In the genomic region with DNA sequence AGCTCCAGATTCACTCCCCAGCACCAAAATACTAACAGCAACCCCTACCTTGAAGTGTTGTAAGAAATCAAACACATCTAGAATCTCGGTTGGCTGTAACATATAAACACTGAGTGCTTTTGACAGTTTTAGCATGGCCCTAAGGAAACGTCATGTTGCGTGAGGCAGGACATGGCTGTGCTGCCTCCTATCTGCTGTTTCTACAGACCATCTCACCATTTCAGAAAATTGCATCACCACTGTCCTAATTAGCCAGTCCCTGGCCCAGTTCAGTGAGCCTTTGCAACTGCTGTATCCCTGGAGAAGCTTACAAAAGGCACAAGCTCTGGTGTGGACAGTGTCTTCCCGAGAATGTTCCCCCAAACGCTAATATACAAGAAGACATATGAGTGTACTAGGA, we compare ENCODE assay signal across 21 mouse cellular contexts. TPM values are rescaled to one million over a fixed set of nuclear protein-coding genes. Genes with fewer than 3 reads are reported as not detected.
A peak's percentile ranks its signal among the peaks of the same experiment; 100 is the strongest.
DNase-seq lines count a peak whose midpoint lies in the region; ATAC-seq and TF ChIP-seq lines count a peak whose summit lies in the region.
"Had no signal": no experiment of that assay in that cellular context is flagged by ENCODE, and none has a peak within 500 bp of the region (broad histone marks: within the 10 kb centered on the region; RNA-seq: fewer than 3 reads in every experiment).

No protein-coding gene starts in this region.

- WGBS in heart, embryonic 10.5 days, result 76% methylated on average over 5 of the region's 5 CpGs
- 84% methylated on average over 5 of the region's 5 CpGs for WGBS in midbrain, embryonic 11.5 days
- 82% methylated on average over 5 of the region's 5 CpGs for WGBS in midbrain, embryonic 13.5 days
- 51% methylated on average over 5 of the region's 5 CpGs for WGBS in stomach, postnatal 0 days

- no peak overlapping the region for H3K27ac ChIP-seq in heart, embryonic 10.5 days
- no peak overlapping the region for H3K27ac ChIP-seq in midbrain, embryonic 11.5 days (ENCODE audit: low read depth, low read length)
- H3K27ac ChIP-seq in midbrain, embryonic 13.5 days, result no peak overlapping the region
- no peak overlapping the region for H3K27ac ChIP-seq in embryonic fibroblast, embryonic 13.5 days (ENCODE audit: insufficient read depth, low read length)
- H3K27ac ChIP-seq in stomach, postnatal 0 days (replicated peaks), result no peak overlapping the region
- H3K27ac ChIP-seq: embryonic facial prominence, embryonic 12.5 days; hindbrain, embryonic 14.5 days; intestine, embryonic 15.5 days; limb, embryonic 13.5 days; liver, embryonic 15.5 days; neural tube, embryonic 13.5 days had no signal

- no peak for TF ChIP-seq EP300 in stomach, postnatal 0 days (optimal IDR thresholded peaks at IDR 0.05)

- peak; percentile 15; the same call in 1 of the 2 replicates for TF ChIP-seq CTCF in embryonic fibroblast, embryonic 13.5 days (IDR thresholded peaks at IDR 0.05; ENCODE audit: borderline replicate concordance, insufficient read depth, low read length)
- TF ChIP-seq CTCF in stomach, postnatal 0 days (IDR thresholded peaks at IDR 0.05; ENCODE audit: low read depth), result peak; percentile 45

- no peak for TF ChIP-seq POLR2A in embryonic fibroblast, embryonic 13.5 days (IDR thresholded peaks at IDR 0.05; ENCODE audit: low read depth, low read length)

- no peaks in the 10 kb centered on the region for H3K9me3 ChIP-seq in heart, embryonic 10.5 days
- H3K9me3 ChIP-seq in midbrain, embryonic 11.5 days (ENCODE audit: control insufficient read depth, low read length), result peaks cover 3% of the 10 kb centered on the region
- H3K9me3 ChIP-seq in midbrain, embryonic 13.5 days, result no peaks in the 10 kb centered on the region
- no peaks in the 10 kb centered on the region; the same call in 1 of the 2 replicates for H3K9me3 ChIP-seq in stomach, postnatal 0 days (ENCODE audit: control insufficient read depth, low read length)
- H3K9me3 ChIP-seq: liver, embryonic 15.5 days had no signal

- no peak overlapping the region for H3K4me2 ChIP-seq in midbrain, embryonic 11.5 days
- no peak overlapping the region for H3K4me2 ChIP-seq in midbrain, embryonic 13.5 days (replicated peaks)
- H3K4me2 ChIP-seq in stomach, postnatal 0 days (replicated peaks; ENCODE audit: low read depth), result no peak overlapping the region
- H3K4me2 ChIP-seq: embryonic facial prominence, embryonic 12.5 days; hindbrain, embryonic 14.5 days; intestine, embryonic 15.5 days; limb, embryonic 13.5 days; liver, embryonic 15.5 days; neural tube, embryonic 13.5 days had no signal

- no peak overlapping the region for H3K9ac ChIP-seq in midbrain, embryonic 11.5 days (ENCODE audit: low read length)
- H3K9ac ChIP-seq in midbrain, embryonic 13.5 days (replicated peaks), result no peak overlapping the region
- no peak overlapping the region for H3K9ac ChIP-seq in stomach, postnatal 0 days (ENCODE audit: low read length)
- H3K9ac ChIP-seq: embryonic facial prominence, embryonic 12.5 days; hindbrain, embryonic 14.5 days; intestine, embryonic 15.5 days; limb, embryonic 13.5 days; liver, embryonic 15.5 days; neural tube, embryonic 13.5 days had no signal

- no peaks in the 10 kb centered on the region for H3K4me1 ChIP-seq in heart, embryonic 10.5 days
- H3K4me1 ChIP-seq in midbrain, embryonic 11.5 days (ENCODE audit: control insufficient read depth, insufficient read depth, low read length), result no peaks in the 10 kb centered on the region
- H3K4me1 ChIP-seq in midbrain, embryonic 13.5 days (replicated peaks), result no peaks in the 10 kb centered on the region
- no peaks in the 10 kb centered on the region for H3K4me1 ChIP-seq in embryonic fibroblast, embryonic 13.5 days (ENCODE audit: control insufficient read depth, insufficient read depth, low read length)
- H3K4me1 ChIP-seq in stomach, postnatal 0 days (replicated peaks; ENCODE audit: control insufficient read depth, insufficient read depth), result no peaks in the 10 kb centered on the region
- H3K4me1 ChIP-seq: embryonic facial prominence, embryonic 12.5 days; liver, embryonic 15.5 days; megakaryocyte, embryonic 14.5 days; neural tube, embryonic 13.5 days had no signal

- H3K27me3 ChIP-seq in heart, embryonic 10.5 days (ENCODE audit: insufficient read depth, poor library complexity, severe bottlenecking), result no peaks in the 10 kb centered on the region
- no peaks in the 10 kb centered on the region for H3K27me3 ChIP-seq in midbrain, embryonic 11.5 days (ENCODE audit: control insufficient read depth, insufficient read depth, low read length)
- no peaks in the 10 kb centered on the region for H3K27me3 ChIP-seq in midbrain, embryonic 13.5 days
- H3K27me3 ChIP-seq in stomach, postnatal 0 days (ENCODE audit: control insufficient read depth, insufficient read depth, low read length), result no peaks in the 10 kb centered on the region
- H3K27me3 ChIP-seq: embryonic facial prominence, embryonic 12.5 days; intestine, embryonic 15.5 days; limb, embryonic 13.5 days; liver, embryonic 15.5 days; neural tube, embryonic 13.5 days had no signal

- no peak overlapping the region for H3K4me3 ChIP-seq in heart, embryonic 10.5 days
- H3K4me3 ChIP-seq in midbrain, embryonic 11.5 days (ENCODE audit: low read depth, low read length), result no peak overlapping the region
- H3K4me3 ChIP-seq in midbrain, embryonic 13.5 days (replicated peaks), result no peak overlapping the region
- no peak overlapping the region for H3K4me3 ChIP-seq in embryonic fibroblast, embryonic 13.5 days (ENCODE audit: insufficient read depth, low read length)
- no peak overlapping the region for H3K4me3 ChIP-seq in stomach, postnatal 0 days (ENCODE audit: low read depth, low read length)
- H3K4me3 ChIP-seq: embryonic facial prominence, embryonic 12.5 days; intestine, embryonic 15.5 days; limb, embryonic 13.5 days; liver, embryonic 15.5 days; megakaryocyte, embryonic 14.5 days; neural tube, embryonic 13.5 days had no signal

- DNase-seq in heart, embryonic 10.5 days (ENCODE audit: low spot score), result peak; percentile 17
- DNase-seq in heart, adult 18-20 months, result no peak
- peak; percentile 78 for DNase-seq in midbrain, embryonic 11.5 days (ENCODE audit: low spot score, missing footprints)
- peak; percentile 7 for DNase-seq in stomach, postnatal 0 days (ENCODE audit: low spot score)
- no peak for DNase-seq in cerebellum, adult 9-11 months
- DNase-seq in right cerebral cortex, adult 2 months (ENCODE audit: low spot score in 2 of 2), result no peak
- DNase-seq: B cell, adult 2 months; cerebellum, adult 18-20 months; heart, postnatal 10 days; kidney, postnatal 10 days; layer of hippocampus, adult 9-11 months; thymus, postnatal 4 days had no signal

- ATAC-seq in midbrain, embryonic 11.5 days (ENCODE audit: low FRiP score), result no peak
- ATAC-seq in midbrain, embryonic 13.5 days, result no peak
- ATAC-seq in stomach, postnatal 0 days (ENCODE audit: low FRiP score, low TSS enrichment), result no peak
- ATAC-seq: intestine, embryonic 15.5 days had no signal

- H3K36me3 ChIP-seq in heart, embryonic 10.5 days, result no peaks in the 10 kb centered on the region
- H3K36me3 ChIP-seq in midbrain, embryonic 11.5 days (ENCODE audit: control insufficient read depth, insufficient read depth, low read length), result no peaks in the 10 kb centered on the region
- no peaks in the 10 kb centered on the region for H3K36me3 ChIP-seq in midbrain, embryonic 13.5 days
- no peaks in the 10 kb centered on the region for H3K36me3 ChIP-seq in stomach, postnatal 0 days (ENCODE audit: control insufficient read depth, insufficient read depth, low read length)
- H3K36me3 ChIP-seq: embryonic facial prominence, embryonic 12.5 days; intestine, embryonic 15.5 days; limb, embryonic 13.5 days; liver, embryonic 15.5 days; neural tube, embryonic 13.5 days had no signal

RNA-seq across cellular contexts. Expression of gene Zfr, which starts 16.7 kb away (rescaled TPM):
- 120 and 122 TPM in 2 replicates for polyA plus RNA-seq in heart, embryonic 10.5 days (2016; fragmentation: Nextera tagmentation; extraction: Ambion mirVana)
- 10 to 100 TPM; 66.4 to 81.2 TPM for total RNA-seq in heart, adult 18-20 months (2021)
- 137 and 138 TPM in 2 replicates for polyA plus RNA-seq in midbrain, embryonic 11.5 days (2014; fragmentation: Nextera tagmentation; extraction: Ambion mirVana)
- 149 and 153 TPM in 2 replicates for polyA plus RNA-seq in midbrain, embryonic 13.5 days (2015; fragmentation: Nextera tagmentation; extraction: Ambion mirVana)
- polyA plus RNA-seq in embryonic fibroblast, embryonic 13.5 days (2011; ENCODE audit: insufficient read length, low read depth, missing spikeins), result 138 and 172 TPM in 2 replicates
- 40.5 and 52.9 TPM in 2 replicates for polyA plus RNA-seq in stomach, postnatal 0 days (2015; fragmentation: Nextera tagmentation; extraction: Ambion mirVana)

Comparison
In these comparisons a context has a peak if more than half of its experiments do, and no peak if none do; other contexts are left out.
1. DNase-seq: peak in heart, embryonic 10.5 days (single experiment), midbrain, embryonic 11.5 days (single experiment) and stomach, postnatal 0 days (single experiment); none in heart, adult 18-20 months (0 of 2), cerebellum, adult 9-11 months (single experiment) and right cerebral cortex, adult 2 months (0 of 2).